Mouse (Mus musculus): ENCODE measurements around the gene Rfesd.

The Rfesd gene

GRCm38 (mm10) chr13:75981901-75982300 lies 36.6 kb downstream of the Rfesd start:
- no peak for DNase-seq (ENCODE audit: low spot score)

- DNase-seq (ENCODE audit: low spot score): no peak
These were observed 41.9 kb downstream of the Rfesd start for GRCm38 (mm10) chr13:75976649-75977048.

DNA sequence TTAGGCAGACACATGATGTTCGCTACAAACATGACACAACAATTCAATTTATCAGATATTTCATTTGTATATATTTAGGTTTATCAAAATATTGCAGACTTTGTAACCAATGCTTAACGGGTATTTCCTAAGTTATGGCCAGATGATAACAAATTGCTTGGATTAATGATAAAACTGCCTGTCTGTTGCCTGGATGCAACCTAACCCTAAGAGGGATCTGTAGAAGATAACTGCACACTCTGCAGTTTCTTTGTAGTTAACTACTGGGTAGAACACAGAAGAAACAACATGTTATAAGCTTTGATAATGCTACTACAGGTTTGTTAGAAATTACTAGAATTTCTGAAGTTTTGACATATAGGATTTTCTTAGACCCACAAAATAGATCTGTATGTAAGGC lies 42.3 kb downstream of the Rfesd start:
- DNase-seq (ENCODE audit: low spot score): no peak

DNA sequence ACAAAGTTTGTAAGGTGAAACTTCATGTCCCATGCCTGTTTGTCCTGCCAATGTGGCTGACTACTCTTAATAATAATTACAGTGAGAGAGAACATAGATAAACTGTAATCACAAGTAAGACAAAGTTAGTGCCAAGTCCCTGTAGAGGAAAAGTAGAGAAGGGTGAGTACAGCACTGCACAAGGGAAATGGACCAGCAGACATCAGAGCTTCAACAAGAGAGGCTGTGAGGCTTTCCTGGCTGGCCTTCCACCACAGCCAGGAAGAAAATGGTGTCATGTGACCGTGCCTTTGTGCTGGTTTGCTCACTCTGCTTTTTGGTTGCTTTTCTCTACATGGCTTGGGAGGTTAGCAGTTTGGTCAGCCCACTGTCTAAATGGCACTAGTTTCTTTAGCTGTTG lies 42.9 kb downstream of the Rfesd start:
- DNase-seq (ENCODE audit: low spot score): no peak

- no peak for DNase-seq (ENCODE audit: low spot score)
These were observed 44.0 kb downstream of the Rfesd start for GRCm38 (mm10) chr13:75974481-75974880.

- DNase-seq (ENCODE audit: low spot score): no peak
These were observed 51.7 kb downstream of the Rfesd start, which contains the start of gene Spata9 for GRCm38 (mm10) chr13:75966850-75967249. Gene Spata9, plus strand, starts transcription at chr13:75967150.

GRCm38 (mm10) chr13:75955357-75955992 lies 63.0 kb downstream of the Rfesd start:
- no peak for DNase-seq (ENCODE audit: low spot score)

Measured in layer of hippocampus, adult 9-10 months (tissue).